Mouse (Mus musculus): Measurements from ENCODE around the gene Igf1r. TPM values are rescaled to one million over a fixed set of nuclear protein-coding genes. Genes with fewer than 3 reads are reported as not detected.

The Igf1r gene
- polyA plus RNA-seq, 1 experiment: 3.1 TPM

DNA sequence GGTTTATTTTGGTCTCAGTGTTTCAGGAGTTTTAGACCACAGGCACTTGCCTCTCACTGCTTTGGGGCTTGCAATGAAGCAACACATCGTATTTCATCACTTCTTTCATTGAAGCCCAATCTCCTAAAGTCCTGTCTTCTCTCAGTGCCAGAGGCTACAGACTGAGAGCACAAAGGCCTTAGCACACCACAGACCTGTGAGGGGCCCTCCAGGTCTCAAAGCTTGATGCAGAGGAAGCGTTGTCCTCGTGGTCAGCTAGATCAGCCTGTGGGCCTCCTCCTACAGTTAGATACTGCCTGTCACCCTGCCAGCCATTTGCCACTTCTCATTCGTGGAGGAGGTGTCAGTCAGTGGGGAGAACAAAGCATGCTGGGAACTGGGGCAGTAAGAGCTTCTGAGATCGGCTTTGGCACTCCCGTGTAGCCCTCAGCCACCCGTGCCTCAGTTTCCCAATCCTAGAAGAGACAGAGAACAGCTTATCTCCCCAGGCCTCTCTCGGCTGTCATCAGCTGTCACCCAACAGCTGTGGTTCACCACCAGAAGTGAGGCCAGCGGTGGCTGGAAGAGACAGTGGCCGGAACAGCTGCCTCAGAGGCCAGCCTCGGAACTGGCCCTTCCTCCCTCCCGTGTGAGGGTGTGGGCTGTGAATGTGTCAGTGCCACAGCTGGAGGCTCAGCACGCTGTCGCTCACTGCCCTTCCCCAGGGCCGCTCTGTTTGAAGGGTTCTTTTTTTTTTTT, 241.5 kb downstream of the Igf1r start:
- no peak for DNase-seq (ENCODE audit: low read depth, low spot score)
- 81% methylated on average over 15 of the region's 15 CpGs for WGBS

DNA sequence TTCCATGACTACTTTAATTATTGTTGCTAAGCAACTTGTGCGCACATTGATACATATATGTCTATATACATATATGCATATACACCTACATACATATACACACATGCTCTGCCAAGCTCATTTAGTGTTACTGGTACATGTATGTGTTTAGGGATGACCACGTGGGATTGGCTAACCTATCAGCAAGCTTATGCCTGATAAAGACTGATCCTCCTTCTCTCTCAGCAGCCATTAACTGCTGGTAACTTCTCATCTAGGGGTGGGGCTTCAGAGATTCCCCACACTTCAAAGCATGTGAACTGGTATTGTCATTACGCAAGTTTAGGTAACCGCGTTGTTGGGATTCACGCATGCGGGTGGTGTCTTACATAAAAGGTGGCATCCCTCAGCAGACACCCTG, 247.0 kb downstream of the Igf1r start:
- WGBS: 95% methylated on average over 7 of the region's 7 CpGs
- DNase-seq (ENCODE audit: low read depth, low spot score): no peak

DNA sequence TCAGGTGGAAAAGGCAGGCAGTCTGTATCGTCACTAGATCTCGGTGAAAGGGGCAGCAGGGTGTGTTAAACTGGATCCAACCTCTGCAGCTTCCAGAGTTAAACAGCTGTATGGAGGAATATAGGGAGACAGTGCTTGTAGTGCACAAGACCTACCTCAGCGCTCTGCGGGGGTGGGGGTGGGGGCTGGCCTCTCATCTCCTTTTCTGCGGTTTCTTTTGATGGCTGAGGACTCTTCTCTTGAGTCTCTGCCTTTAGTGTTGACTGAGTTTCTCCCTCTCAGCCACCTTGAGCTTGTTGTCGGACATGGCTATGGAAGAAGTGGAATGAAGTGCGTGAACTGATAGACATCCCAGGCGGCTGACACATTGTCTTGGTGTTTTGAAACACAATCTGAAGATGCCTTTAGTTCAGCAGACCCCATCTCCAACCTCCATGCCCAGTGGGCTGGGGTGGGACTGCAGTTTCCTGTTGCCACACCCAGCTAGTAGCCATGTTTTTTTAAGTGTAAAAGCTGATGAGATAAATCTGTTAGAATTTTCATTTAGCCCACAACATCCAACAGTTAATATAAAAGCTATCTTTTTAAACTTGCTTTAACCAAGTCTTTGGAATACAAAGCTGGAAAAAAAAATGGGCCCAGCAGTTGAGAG, 253.3 kb downstream of the Igf1r start:
- 91% methylated on average over 8 of the region's 8 CpGs for WGBS
- no peak for DNase-seq (ENCODE audit: low read depth, low spot score)

DNA sequence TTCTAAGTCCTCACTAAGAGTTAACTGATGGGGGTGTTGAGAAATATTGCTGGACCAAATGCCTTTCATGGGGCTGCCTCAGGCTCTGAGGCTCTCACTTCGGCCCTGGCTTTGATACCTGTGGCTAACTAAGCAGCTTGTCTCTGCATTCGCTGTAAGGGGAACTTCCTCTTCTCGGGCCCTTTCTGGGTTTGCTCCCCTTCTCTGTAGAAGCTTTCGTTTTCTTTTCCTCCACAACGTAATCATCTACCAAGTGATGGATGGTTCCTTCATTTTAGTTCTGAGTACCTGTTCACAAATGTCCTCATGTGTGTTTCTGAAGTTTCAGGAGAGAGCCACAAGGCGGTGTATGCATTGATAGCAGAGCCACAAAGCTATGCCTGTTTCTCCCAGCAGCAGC, 256.4 kb downstream of the Igf1r start:
- WGBS: 83% methylated on average over 6 of the region's 6 CpGs
- no peak for DNase-seq (ENCODE audit: low read depth, low spot score)

DNA sequence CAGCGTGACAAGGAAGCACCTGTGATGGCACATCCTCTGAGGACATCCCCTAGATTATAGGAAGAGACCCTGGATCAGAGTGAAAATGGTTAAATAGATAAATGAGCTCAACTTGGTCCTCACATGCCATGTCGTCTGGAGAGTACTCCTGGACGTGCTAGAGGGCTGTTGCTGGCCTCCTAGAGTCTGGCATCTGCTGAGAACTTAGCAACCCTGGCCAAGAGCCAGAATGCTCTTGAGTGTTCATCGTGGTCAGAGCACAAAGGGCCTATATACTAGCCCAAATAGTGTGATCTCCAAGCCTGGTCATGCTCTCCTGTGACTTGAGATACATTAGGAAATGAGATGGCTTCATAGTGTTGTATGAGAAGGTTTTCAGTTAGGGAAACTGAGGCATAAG, 257.8 kb downstream of the Igf1r start:
- WGBS: 73% methylated on average over 4 of the region's 4 CpGs
- DNase-seq (ENCODE audit: low read depth, low spot score): no peak

DNA sequence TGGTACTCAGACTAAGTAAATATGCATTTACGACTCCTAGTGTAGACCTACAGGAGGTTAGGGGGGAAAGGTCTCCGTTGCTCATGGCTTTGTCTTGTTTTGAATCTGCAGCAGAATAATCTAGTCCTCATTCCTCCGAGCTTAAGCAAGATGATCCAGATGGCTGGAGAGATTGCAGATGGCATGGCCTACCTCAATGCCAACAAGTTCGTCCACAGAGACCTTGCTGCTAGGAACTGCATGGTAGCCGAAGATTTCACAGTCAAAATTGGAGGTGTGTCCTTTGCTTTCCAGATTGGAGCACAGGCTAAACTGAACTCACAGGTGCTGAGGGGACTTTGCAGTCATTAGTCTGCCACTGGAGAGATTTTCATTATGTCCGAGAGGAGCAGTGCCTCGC, 259.3 kb downstream of the Igf1r start:
- 67% methylated on average over 7 of the region's 7 CpGs for WGBS
- DNase-seq (ENCODE audit: low read depth, low spot score): no peak

DNA sequence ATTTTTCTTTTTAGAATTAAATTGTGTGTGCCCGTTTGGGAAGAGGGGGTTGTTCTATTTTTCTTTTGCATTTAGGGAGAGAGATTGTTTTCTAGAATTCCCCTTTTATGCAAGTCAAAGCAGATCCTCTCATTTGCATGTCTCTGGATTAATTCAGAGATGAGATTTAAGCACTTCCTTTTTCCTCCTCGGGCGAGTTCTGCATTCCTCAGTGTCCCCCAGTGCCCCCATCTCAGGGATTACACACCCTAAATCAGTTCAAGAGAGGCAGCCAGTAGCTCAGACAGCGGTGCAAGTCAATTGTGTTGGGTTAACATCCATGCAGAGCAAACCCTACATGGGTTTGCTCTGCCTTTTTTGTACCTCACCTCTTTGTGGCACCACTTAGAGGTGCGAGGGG, 261.2 kb downstream of the Igf1r start:
- DNase-seq (ENCODE audit: low read depth, low spot score): no peak
- WGBS: 77% methylated on average over 5 of the region's 5 CpGs

DNA sequence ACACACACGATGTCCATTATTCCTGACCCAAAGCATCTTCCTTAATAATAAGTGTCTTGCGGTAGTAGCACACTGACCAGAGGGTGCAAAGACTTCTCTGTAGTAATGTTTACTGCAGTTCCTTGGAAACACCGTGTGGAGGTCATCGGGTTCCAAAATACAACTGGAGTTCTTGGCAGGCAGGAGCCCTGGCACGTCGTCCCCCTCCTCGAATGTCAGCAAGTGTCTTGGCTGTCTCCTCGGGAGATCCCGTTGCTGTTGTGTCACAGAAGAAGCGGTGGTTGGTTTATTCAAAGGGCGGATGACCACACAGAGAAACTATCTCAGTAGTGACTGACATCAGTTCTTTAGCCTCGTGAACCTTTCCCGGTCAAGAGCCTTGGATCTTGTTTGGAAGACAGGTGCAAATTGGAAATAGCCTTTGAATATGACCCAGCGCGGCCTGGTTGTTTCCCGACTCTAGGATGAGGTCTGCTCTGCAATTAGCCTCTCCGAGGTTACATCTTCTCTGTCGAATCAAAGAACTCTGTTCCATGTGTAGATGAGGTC, 263.0 kb downstream of the Igf1r start:
- DNase-seq (ENCODE audit: low read depth, low spot score): no peak
- 81% methylated on average over 18 of the region's 18 CpGs for WGBS

DNA sequence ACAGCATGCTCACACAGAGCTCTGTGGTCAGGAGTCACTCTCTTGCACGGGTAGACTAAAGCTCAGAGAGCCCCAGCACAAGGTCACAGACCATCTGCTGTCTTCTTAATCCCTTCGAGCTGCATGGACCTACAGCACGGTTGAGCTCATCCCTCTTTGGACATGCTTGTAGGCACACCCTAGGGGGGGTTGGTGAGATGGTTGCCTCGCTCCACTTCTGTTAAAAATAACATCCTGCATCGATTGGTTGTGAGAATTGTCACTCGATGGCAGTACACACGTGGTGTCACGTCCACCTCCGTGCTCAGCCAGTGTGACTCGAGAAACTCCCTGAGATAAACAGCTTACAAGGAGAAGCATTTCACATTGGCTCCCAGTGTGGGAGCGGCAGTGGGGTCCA, 266.3 kb downstream of the Igf1r start:
- no peak for DNase-seq (ENCODE audit: low read depth, low spot score)
- 89% methylated on average over 11 of the region's 11 CpGs for WGBS

DNA sequence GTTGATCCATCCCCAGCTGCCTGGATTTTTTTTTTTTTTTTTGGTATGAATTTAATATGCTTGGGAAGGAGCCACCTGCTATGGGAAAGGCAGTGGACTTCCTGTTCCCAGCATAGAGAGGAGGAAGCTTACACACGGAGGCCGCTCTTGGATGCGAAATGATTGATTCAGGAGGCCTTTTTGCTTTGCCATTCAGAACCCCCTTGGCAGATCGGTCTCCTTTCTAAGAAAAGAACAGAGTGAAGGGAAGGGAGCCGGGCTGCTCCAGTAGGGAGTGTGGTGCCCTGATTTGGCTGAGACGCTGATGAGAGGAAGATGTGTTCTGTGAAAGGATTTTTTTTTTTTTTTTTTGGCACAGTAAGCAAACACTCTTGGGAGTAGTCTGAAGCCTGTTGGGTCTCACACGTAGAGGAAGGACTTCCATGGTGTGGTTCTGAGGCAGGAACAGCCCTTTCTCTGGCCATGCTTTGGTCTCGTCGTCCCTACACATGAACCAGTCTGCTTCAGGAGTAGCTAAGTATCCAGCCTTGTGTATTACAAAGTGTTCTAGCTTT, 269.1 kb downstream of the Igf1r start:
- no peak for DNase-seq (ENCODE audit: low read depth, low spot score)
- 60% methylated on average over 9 of the region's 9 CpGs for WGBS

DNA sequence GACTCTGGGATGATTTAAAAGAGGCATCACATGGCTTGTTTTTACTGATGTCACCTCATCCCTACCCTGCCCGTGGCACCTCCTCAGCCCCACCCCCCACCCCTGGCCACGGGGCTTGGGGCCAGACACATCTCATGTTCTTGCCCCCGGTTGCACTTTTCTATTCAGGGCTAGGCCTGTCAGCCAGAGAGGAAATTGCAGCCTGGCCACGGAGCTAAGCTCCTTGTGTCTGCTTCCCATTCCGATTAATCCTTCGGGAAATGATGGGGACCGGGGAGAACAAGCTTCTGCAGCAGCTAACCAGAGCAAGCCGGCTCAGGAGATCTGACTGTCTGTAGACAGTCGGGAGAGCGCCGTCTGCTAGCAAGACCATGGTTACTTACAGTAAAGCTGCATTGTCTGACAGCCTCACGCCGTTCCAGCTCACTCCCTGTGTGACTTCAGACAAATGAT, 270.8 kb downstream of the Igf1r start:
- DNase-seq (ENCODE audit: low read depth, low spot score): no peak
- WGBS: 64% methylated on average over 13 of the region's 13 CpGs

DNA sequence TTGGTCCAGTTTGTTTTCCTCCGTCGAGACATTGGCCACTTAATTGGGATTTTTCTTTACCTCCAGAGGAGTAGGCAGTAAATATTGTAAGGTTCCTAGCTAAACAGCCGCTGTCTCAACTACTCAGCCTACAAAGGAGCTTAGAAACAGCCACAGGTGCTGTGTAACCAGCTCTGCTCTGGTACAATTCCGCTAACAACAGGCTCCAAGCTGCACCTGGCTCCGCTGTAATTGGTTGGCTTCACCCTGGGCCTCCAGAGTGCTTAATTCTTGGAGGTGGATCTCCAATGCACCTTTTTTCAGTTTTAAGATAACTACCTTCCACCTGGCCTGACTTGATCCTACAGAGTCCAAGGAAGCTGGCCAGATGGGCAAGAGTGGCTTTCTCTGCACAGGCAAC, 271.4 kb downstream of the Igf1r start:
- WGBS: 84% methylated on average over 5 of the region's 5 CpGs
- no peak for DNase-seq (ENCODE audit: low read depth, low spot score)

DNA sequence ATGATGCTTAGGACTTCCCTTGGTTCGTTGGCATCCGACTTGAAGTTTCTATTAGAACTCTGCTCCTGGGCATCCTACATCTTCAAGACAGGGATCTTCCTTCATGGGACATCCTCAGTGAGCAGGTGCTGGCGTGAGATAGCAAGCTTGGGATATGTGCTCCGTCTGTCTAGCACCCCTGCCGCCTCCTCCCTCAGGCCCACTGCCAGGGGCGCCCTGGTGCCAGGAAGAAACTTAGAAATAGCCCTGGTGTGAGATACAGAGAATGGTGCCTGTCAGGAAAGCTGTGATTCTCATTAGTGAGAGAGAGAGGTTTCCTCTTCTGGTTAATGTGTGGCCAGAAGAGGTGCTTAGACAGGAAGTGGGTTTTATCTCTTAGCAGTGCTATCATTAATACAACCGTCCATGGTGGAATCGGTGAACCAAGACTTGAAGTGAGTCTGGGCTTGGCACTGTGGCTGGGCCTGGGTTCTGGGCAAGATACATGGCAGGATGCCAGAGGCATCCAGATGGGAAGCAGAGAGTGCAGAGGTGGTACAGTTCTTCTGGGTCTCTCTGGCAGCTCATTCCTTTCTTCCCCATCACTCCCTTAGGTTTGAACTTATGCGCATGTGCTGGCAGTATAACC, 272.9 kb downstream of the Igf1r start:
- no peak for DNase-seq (ENCODE audit: low read depth, low spot score)
- 88% methylated on average over 9 of the region's 9 CpGs for WGBS

DNA sequence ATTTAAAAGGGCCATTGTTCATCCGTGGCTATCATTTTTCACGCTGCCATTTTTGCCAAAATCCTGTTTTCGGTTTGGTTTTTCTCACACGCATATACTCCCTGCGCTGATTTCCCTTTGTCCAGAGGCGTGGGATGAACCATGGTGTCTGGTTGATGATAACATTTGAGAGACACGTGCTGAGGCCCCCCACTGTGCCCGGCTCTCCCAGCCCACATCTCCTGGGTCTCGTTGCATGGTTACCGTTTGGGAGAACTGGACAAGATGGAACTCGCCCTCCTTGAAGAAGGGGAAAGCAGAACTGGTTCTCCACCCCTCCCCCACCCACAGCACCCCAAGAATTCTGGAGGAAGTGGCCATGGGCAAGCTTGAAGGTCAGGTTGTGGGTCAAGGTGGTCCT, 274.4 kb downstream of the Igf1r start:
- DNase-seq (ENCODE audit: low read depth, low spot score): no peak
- WGBS: 92% methylated on average over 11 of the region's 11 CpGs

DNA sequence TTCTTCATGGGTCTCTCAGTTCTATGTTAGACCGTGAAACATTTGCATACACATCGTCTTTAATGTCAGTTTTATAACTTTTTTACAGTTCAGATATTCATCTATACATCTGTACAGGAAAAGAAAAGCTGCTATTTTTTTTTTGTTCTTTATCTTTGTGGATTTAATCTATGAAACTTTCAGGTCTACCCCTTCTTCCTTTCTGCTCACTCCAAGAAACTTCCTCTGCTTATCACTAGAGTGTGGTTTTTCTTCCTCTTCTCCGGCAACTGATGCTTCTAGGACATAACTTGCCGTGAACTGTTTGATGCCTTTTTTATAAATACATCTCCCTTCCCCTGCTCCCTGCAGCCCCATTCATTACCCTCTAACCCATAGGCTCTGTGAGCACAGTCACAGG, 275.0 kb downstream of the Igf1r start:
- WGBS: 87% methylated on average over 4 of the region's 4 CpGs

DNA sequence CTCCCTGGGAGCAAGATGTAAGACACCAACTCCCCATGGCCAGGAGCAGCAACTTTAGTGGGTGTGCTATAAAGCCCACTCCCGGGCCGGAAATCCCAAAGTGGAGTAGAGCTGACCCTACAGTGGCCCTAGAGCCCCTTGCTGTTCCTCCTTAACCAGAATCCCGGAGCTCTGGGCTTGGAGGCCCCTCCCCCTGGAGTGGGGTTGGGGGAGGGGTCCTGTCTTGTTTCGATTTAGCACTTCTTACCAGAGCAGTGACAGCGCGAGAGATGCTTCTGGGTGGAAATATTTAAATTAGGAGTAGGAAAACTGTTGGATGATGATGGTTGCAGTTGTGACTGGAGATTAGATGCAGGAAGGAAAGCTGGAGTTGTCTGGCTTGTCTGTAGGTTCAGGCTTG, 275.9 kb downstream of the Igf1r start:
- DNase-seq (ENCODE audit: low read depth, low spot score): no peak
- WGBS: 83% methylated on average over 6 of the region's 6 CpGs

More for the DNA sequence above, 275.0 kb downstream of the Igf1r start:
- DNase-seq (ENCODE audit: low read depth, low spot score): no peak

DNA sequence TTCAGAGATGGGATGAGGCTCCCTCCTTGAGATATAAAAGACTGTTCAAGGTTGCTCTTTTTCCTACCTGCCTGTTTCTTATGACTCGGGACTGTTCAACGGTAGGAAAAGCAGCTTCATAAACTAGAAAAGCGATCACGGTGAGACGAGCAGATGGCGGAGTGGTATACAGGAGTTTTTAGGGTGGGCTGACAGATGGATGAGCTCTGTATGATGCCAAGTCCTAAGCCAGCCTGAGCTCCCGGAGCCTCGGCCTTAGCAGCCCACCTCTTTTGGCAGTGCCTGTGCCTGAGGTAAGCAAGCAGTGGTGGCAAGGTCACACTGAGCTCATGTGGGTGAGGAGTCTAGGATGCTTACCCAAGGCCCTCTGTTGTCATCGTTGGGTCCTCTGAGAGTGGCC, 278.2 kb downstream of the Igf1r start:
- no peak for DNase-seq (ENCODE audit: low read depth, low spot score)
- 91% methylated on average over 9 of the region's 9 CpGs for WGBS

DNA sequence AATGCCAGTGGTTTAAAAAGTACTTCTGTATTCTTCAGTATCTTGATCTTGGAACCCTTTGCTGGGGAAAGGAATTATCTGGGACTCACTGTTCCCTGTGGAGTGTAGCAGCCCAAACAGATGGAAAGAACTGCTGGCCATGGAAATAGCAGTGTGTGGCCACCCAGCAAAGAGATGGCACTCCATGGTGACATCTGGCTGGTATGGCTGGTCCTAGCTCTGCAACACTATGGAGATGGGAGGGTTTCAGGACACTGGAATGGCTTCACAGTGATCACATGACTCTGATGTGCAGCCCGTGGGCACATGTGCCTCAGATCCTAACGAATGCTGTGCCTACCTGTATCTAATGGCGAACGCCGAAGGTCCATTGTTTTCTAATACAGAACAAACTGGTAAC, 279.9 kb downstream of the Igf1r start:
- WGBS: 88% methylated on average over 5 of the region's 5 CpGs
- no peak for DNase-seq (ENCODE audit: low read depth, low spot score)

DNA sequence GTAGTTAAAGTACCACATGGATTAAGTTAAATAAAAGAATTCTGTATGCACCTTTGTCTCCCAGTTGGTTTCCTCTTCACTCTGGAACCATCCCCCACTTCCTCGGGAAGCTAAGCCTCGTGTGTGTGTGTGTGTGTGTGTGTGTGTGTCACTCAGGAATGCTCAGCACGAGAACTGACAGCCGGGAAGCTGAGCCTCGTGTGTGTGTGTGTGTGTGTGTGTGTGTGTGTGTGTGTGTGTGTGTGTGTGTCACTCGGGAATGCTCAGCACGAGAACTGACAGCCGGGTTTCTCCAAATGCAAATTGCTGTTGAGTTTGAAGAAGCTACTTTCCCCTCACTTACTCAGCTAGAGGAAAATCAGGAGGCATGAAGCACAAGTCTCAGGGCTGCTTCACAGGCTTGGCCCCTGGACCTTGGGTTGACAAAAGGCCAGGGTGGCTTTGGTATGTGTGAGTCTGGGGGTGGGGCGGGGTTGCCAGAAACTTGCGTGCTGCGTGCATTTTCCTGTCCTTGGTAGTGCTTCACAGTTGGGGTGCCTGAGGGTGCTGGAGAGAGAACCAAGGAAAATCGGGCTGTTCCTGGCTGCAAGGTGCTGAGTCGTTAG, 281.1 kb downstream of the Igf1r start:
- 37% methylated on average over 13 of the region's 13 CpGs for WGBS
- no peak for DNase-seq (ENCODE audit: low read depth, low spot score)

DNA sequence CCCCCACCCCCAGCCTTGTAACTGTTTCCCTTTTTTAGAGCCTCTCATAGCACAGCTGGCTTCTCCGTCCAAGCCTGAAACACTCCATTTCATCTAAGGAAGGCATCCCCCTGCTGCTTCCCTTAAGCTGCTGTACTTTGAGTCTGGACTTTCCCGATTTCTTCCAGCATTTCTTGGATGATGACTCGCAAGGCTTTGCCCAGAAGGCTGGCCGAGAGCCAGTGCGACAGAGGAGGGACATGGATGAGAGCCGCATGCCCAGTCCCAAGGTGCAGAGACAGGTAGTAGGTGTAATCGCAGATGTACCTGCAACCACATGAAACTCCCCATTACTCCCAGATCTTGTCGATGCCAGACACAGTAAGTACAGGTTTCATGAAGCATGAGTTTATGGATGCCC, 284.2 kb downstream of the Igf1r start:
- DNase-seq (ENCODE audit: low read depth, low spot score): no peak
- WGBS: 86% methylated on average over 8 of the region's 8 CpGs
